Mouse (Mus musculus) C2C12 (cell line): Measurements from ENCODE around the gene C1qtnf6.

Source experiments
- CEBPB ChIP-seq: IDR thresholded peaks from one replicate; pipeline ENCODE4 v1.6.1; 2011; ENCODE audit warnings: low read depth, mild to moderate bottlenecking, control low read depth, moderate library complexity
- CTCF ChIP-seq: IDR thresholded peaks from one replicate; pipeline ENCODE4 v1.5.1; 2011; ENCODE audit not compliant: control insufficient read depth, insufficient read depth, insufficient read length
- MAX ChIP-seq: IDR thresholded peaks from one replicate; pipeline ENCODE4 v1.6.1; 2011; ENCODE audit warnings: mild to moderate bottlenecking, control low read depth
- MYOD1 ChIP-seq: IDR thresholded peaks from one replicate; pipeline ENCODE4 v1.6.1; 2011; ENCODE audit warnings: low read depth; ENCODE audit not compliant: control insufficient read depth, insufficient read length
- USF1 ChIP-seq: IDR thresholded peaks from one replicate; pipeline ENCODE4 v1.6.1; 2011; ENCODE audit warnings: low read depth, mild to moderate bottlenecking, control low read depth, moderate library complexity

DNA sequence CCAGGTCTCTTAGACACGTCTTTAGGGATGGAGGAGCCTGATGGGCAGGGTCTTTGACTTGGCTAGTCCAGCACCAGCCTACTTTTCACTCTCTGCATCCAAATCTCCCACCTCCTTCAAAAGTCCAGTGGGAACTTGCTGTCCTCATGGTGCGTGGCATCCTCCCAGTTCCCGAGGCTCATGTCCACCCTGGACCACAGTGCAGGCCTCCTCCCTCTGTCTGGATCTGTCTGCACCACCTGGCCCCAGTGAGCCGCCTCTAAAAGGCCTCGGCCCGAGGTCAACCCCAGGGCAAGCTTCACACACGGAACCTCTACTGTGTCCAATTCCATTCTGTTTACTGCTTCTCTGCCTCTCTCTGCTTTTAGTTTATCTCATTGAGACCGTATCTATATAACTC lies 9.9 kb downstream of the C1qtnf6 start:
- TF ChIP-seq CEBPB (no peak), CTCF (no peak), USF1 (no peak), MAX (no peak), MYOD1 (no peak)
